Mouse (Mus musculus): ENCODE results near the gene Vps37d. TPM values are rescaled to one million over a fixed set of nuclear protein-coding genes. Genes with fewer than 3 reads are reported as not detected.

The Vps37d gene
- not detected for polyA plus RNA-seq (2017; shearing (Covaris generic))

GRCm38 (mm10) chr5:135077564-135078481, at the start of gene Vps37d:
Vps37d (minus strand) TSS chr5:135078266.

GRCm38 (mm10) chr5:135089653-135090052, 11.6 kb upstream of the Vps37d start, which contains the start of gene Mlxipl:
Mlxipl (plus strand) TSS chr5:135089890.

DNA sequence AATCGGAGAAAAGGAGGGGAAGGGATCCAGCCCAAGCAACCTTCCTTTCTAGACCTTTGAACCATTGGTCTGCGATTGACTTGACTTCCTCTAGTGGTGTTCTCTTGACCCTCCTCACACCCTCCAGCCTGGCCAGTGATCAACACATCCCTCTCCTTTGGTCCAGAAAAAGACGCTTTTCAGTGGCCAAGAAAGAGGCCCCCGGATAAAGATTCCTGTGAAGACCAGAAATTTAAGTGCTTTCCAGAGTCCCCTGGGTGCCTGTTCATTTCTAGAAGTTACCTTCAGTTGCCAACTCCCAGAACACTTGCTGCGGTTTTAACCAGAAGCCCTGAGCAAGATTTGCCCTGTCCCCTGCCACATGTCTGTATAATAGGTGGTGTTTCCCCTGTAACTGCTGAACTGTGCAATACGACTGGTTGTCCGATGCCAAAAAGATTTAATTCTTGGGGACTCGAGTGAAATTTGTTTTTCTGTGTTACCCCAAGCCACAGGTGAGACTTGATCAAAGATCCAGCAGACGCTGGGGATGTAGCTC, 13.1 kb downstream of the Vps37d start, which contains the start of gene Bud23:
TSS of gene Bud23 (minus strand) at position 51 of the 538 bp plus-strand sequence.

DNA sequence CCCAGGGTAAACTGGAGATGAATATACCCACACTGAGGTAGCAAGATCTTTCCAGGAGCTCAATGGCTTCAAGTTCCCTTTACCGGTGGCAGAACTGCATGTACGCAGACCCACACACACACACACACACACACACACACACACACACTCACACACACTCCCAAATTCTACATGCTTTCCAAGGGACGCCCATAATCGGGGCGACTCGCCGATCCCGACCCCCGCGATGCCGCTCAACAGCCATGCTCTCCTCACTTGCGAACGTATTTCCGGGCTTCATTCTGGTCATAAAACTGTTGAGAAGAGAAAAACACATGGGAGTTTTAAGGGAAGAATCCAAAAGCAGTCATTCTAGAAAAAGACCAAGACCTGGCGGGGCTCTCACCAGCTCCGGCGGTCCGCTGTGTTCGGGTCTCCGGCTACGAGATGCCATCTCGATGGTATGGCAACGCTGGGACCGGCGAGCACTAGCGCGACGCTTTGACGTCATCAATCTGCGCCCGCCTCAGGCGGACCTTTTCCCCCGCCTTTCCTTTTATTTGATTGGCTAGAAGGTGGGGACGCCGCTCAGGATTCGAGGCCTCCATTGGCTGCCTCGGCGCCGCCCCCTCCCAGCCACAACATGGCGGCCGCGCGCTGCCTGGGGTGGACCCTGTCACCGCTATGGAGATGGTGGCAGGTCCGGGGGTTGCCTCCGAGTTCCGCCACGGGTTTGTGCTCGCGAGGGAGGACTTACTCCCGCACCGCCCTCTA, 14.3 kb downstream of the Vps37d start, which contains the start of gene Dnajc30:
TSS of gene Dnajc30 (plus strand) at position 574 of the 753 bp plus-strand sequence.

DNA sequence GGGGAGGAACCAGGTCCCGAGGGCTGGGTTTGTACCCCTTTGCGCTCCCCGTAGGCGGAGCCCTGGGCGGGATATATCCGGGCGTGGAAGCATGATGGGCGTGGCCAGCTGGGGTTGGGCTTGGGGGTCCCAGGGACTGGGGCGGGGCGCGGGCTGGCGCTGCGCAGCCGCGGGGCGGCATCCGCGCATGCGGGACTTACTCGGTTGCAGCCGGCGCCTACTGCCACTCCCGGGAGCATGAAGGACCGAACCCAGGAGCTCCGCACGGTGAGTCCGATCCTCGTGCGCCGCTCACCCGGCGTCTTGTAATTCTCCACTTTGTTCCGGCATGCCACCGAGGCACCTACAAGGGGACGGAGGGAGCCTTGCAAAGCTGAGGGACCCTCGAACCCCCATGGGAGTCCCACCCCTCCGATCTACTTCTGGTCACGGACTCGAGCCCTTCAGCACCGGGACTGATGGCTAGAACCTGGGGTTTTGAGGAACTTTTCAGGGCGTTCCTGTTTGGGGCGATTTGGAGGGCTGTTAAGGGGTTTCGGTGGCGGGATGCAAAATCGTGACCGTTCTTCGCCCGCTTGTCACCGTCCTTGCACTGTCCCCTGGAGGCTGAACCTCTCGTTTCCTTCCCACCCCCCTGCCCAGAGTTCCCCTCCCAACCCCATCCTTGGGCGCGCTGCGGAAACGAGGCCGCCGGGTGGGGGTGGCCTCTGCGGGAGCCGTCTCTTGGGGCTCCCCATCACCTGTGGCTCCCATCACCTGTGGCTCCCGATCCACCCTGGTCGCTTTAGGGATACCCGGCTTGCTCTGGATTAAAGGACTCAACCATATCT, 54.5 kb downstream of the Vps37d start, which contains the start of gene Stx1a:
TSS of gene Stx1a (plus strand) at position 139 of the 830 bp plus-strand sequence.

Other genes with a start within 250 kb of the Vps37d start
- not detected for gene Tmem270, start 171.5 kb downstream of the Vps37d start, polyA plus RNA-seq (2017; shearing (Covaris generic))
- 1.4 TPM for gene Cldn13, start 162.7 kb downstream of the Vps37d start, polyA plus RNA-seq (2017; shearing (Covaris generic))
- gene Mettl27, start 145.9 kb downstream of the Vps37d start, polyA plus RNA-seq (2017; shearing (Covaris generic)): 8.9 TPM
- 0.20 TPM for gene Cldn4, start 131.3 kb downstream of the Vps37d start, polyA plus RNA-seq (2017; shearing (Covaris generic))
- not detected for gene Cldn3, start 92.1 kb downstream of the Vps37d start, polyA plus RNA-seq (2017; shearing (Covaris generic))
- 64.1 TPM for gene Abhd11, start 69.1 kb downstream of the Vps37d start, polyA plus RNA-seq (2017; shearing (Covaris generic))
- gene Stx1a, start 54.8 kb downstream of the Vps37d start, polyA plus RNA-seq (2017; shearing (Covaris generic)): 15.9 TPM
- 20.2 TPM for gene Dnajc30, start 14.1 kb downstream of the Vps37d start, polyA plus RNA-seq (2017; shearing (Covaris generic))
- gene Bud23, start 13.3 kb downstream of the Vps37d start, polyA plus RNA-seq (2017; shearing (Covaris generic)): 122 TPM
- gene Mlxipl, start 11.6 kb upstream of the Vps37d start, polyA plus RNA-seq (2017; shearing (Covaris generic)): 0.07 TPM
- gene Tbl2, start 71.4 kb upstream of the Vps37d start, polyA plus RNA-seq (2017; shearing (Covaris generic)): 21.0 TPM
- 71.8 TPM for gene Bcl7b, start 90.0 kb upstream of the Vps37d start, polyA plus RNA-seq (2017; shearing (Covaris generic))
- gene Baz1b, start 109.0 kb upstream of the Vps37d start, polyA plus RNA-seq (2017; shearing (Covaris generic)): 18.4 TPM
- not detected for gene Fzd9, start 173.0 kb upstream of the Vps37d start, polyA plus RNA-seq (2017; shearing (Covaris generic))